Mouse (Mus musculus): ENCODE data around the gene Nek11.

- TF ChIP-seq EP300 (optimal IDR thresholded peaks at IDR 0.05), result no peak
- no peak for TF ChIP-seq CTCF (IDR thresholded peaks at IDR 0.05; ENCODE audit: low read depth)
Measured at GRCm38 (mm10) chr9:105251256-105251655, 144.1 kb downstream of the Nek11 start.

Data from stomach, postnatal 0 days (tissue).